Mouse (Mus musculus) MEL (cell line): ENCODE measurements around the gene Fbxw11. TPM values are rescaled to one million over a fixed set of nuclear protein-coding genes. Genes with fewer than 3 reads are reported as not detected.

Experiments
- DNase-seq: peaks from one replicate; pipeline ENCODE4 v3.0.0; 2011; ENCODE audit warnings: low read depth, low spot score
- H3K27ac ChIP-seq: 2 replicates; pipeline ENCODE4 v1.5.1; 2012; ENCODE audit warnings: low read depth, mild to moderate bottlenecking, control low read depth, low read length, moderate library complexity; ENCODE audit not compliant: control insufficient read depth
- H3K27me3 ChIP-seq, 2 experiments: fragments of 150-350 bp in 1 of 2; sonication (generic) in 1 of 2; 2 replicates each; pipeline ENCODE4 v1.6.1; 2012; ENCODE audit warnings: low read length in 2 of 2, mild to moderate bottlenecking in 2 of 2, improper control_type of control experiment in 1 of 2, moderate library complexity in 1 of 2; ENCODE audit not compliant: insufficient read depth in 2 of 2, control insufficient read depth in 1 of 2
- H3K36me3 ChIP-seq, 2 experiments: 2 replicates each; pipeline ENCODE4 v1.6.1; 2012 to 2014; ENCODE audit warnings: low read length in 2 of 2, improper control_type of control experiment in 1 of 2, inconsistent platforms in 1 of 2, mild to moderate bottlenecking in 1 of 2; ENCODE audit not compliant: insufficient read depth in 2 of 2, control insufficient read depth in 1 of 2
- H3K4me1 ChIP-seq, 2 experiments: fragments of 150-350 bp in 1 of 2; sonication (generic) in 1 of 2; 2 replicates each; pipeline ENCODE4 v1.6.1; 2012; ENCODE audit warnings: low read length in 2 of 2, improper control_type of control experiment in 1 of 2, mild to moderate bottlenecking in 1 of 2; ENCODE audit not compliant: insufficient read depth in 2 of 2, control insufficient read depth in 1 of 2
- H3K4me3 ChIP-seq, 2 experiments: fragments of 150-350 bp in 1 of 2; sonication (generic) in 1 of 2; 2 replicates each; pipeline ENCODE4 v1.5.1; 2012; ENCODE audit warnings: low read depth in 2 of 2, low read length in 2 of 2, mild to moderate bottlenecking in 2 of 2, moderate library complexity in 2 of 2, control low read depth in 1 of 2, improper control_type of control experiment in 1 of 2; ENCODE audit not compliant: control insufficient read depth in 1 of 2, insufficient read depth in 1 of 2
- H3K79me2 ChIP-seq: 2 replicates; pipeline ENCODE4 v1.6.1; 2012; ENCODE audit warnings: mild to moderate bottlenecking, low read length, moderate library complexity; ENCODE audit not compliant: control insufficient read depth, poor library complexity, insufficient read depth
- H3K9ac ChIP-seq: 2 replicates; pipeline ENCODE4 v1.6.1; 2012; ENCODE audit warnings: low read depth, mild to moderate bottlenecking, control low read depth, low read length, moderate library complexity; ENCODE audit not compliant: control insufficient read depth, poor library complexity, severe bottlenecking
- H3K9me3 ChIP-seq: fragments of 150-350 bp; sonication (generic); replicated peaks from 2 replicates; pipeline ENCODE4 v1.6.1; 2012; ENCODE audit warnings: mild to moderate bottlenecking, low read length, improper control_type of control experiment, moderate library complexity; ENCODE audit not compliant: insufficient read depth
- CHD2 ChIP-seq: IDR thresholded peaks from 2 replicates; pipeline ENCODE4 v1.6.1; 2011; ENCODE audit warnings: low read length, improper control_type of control experiment
- CTCF ChIP-seq, 3 experiments: IDR thresholded peaks in 2 of 3; conservative IDR thresholded peaks in 1 of 3; 2 replicates each; pipeline ENCODE4 v1.5.1; 2011 to 2012; ENCODE audit warnings: low read length in 3 of 3, low read depth in 2 of 3, mild to moderate bottlenecking in 2 of 3, improper control_type of control experiment in 1 of 3, inconsistent platforms in 1 of 3, mixed read lengths in 1 of 3, moderate library complexity in 1 of 3; ENCODE audit not compliant: control insufficient read depth in 1 of 3, insufficient read depth in 1 of 3, poor library complexity in 1 of 3, severe bottlenecking in 1 of 3
- E2F4 ChIP-seq: IDR thresholded peaks from 2 replicates; pipeline ENCODE4 v1.6.1; 2011; ENCODE audit warnings: low read depth, low read length, improper control_type of control experiment, borderline replicate concordance
- ELF1 ChIP-seq: IDR thresholded peaks from 2 replicates; pipeline ENCODE4 v1.6.1; 2014; ENCODE audit warnings: low read depth, mild to moderate bottlenecking, inconsistent platforms, low read length, improper control_type of control experiment, moderate library complexity
- EP300 ChIP-seq, 2 experiments: IDR thresholded peaks; 2 replicates each; pipeline ENCODE4 v1.6.1; 2011; ENCODE audit warnings: improper control_type of control experiment in 2 of 2, low read length in 2 of 2, low read depth in 1 of 2, mild to moderate bottlenecking in 1 of 2
- HCFC1 ChIP-seq: IDR thresholded peaks from 2 replicates; pipeline ENCODE4 v1.6.1; 2012; ENCODE audit warnings: low read depth, mild to moderate bottlenecking, inconsistent platforms, low read length, improper control_type of control experiment, moderate library complexity
- KAT2A ChIP-seq: conservative IDR thresholded peaks from 2 replicates; pipeline ENCODE4 v1.6.1; 2012; ENCODE audit warnings: low read depth, low read length, improper control_type of control experiment, inconsistent platforms
- MYB ChIP-seq: IDR thresholded peaks from 2 replicates; pipeline ENCODE4 v1.6.1; 2011; ENCODE audit warnings: mild to moderate bottlenecking, low read depth, low read length, improper control_type of control experiment
- MYC ChIP-seq: IDR thresholded peaks from 2 replicates; pipeline ENCODE4 v1.6.1; 2011; ENCODE audit warnings: low read depth, mild to moderate bottlenecking, low read length, improper control_type of control experiment, moderate library complexity
- RAD21 ChIP-seq: IDR thresholded peaks from 2 replicates; pipeline ENCODE4 v1.6.1; 2011; ENCODE audit warnings: mild to moderate bottlenecking, low read depth, low read length, improper control_type of control experiment
- RCOR1 ChIP-seq: IDR thresholded peaks from 2 replicates; pipeline ENCODE4 v1.6.1; 2012; ENCODE audit warnings: low read depth, mild to moderate bottlenecking, inconsistent platforms, low read length, improper control_type of control experiment
- SIN3A ChIP-seq: IDR thresholded peaks from 2 replicates; pipeline ENCODE4 v1.6.1; 2012; ENCODE audit warnings: low read length, improper control_type of control experiment, inconsistent platforms
- TAL1 ChIP-seq: IDR thresholded peaks from 2 replicates; pipeline ENCODE4 v1.6.1; 2012; ENCODE audit warnings: mild to moderate bottlenecking, inconsistent platforms, low read length, moderate library complexity, mixed read lengths
- TCF12 ChIP-seq: IDR thresholded peaks from 2 replicates; pipeline ENCODE4 v1.6.1; 2014; ENCODE audit warnings: low read depth, mild to moderate bottlenecking, inconsistent platforms, low read length, improper control_type of control experiment, moderate library complexity
- ZC3H11A ChIP-seq: IDR thresholded peaks from 2 replicates; pipeline ENCODE4 v1.6.1; 2012; ENCODE audit warnings: low read depth, mild to moderate bottlenecking, inconsistent platforms, low read length, improper control_type of control experiment
- ZKSCAN1 ChIP-seq: IDR thresholded peaks from 2 replicates; pipeline ENCODE4 v1.6.1; 2012; ENCODE audit warnings: low read depth, mild to moderate bottlenecking, inconsistent platforms, low read length, improper control_type of control experiment, moderate library complexity
- ZNF384 ChIP-seq: IDR thresholded peaks from 2 replicates; pipeline ENCODE4 v1.6.1; 2012; ENCODE audit warnings: low read depth, mild to moderate bottlenecking, inconsistent platforms, low read length, improper control_type of control experiment
- polyA plus RNA-seq, 2 experiments: library from polyadenylated mRNA; stranded (reverse) in 1 of 2; unstranded in 1 of 2; fragments of >175 nt in 1 of 2; fragments of >200 nt in 1 of 2; gene quantifications; 2 replicates each; pipeline versions ENCODE4 v1.2.1 to v1.2.4; 2012; ENCODE audit warnings: low replicate concordance in 2 of 2, low read depth in 1 of 2; ENCODE audit not compliant: insufficient read length in 2 of 2, insufficient read depth in 1 of 2, missing spikeins in 1 of 2
- total RNA-seq: library from RNA; depleted of rRNA; stranded (reverse); fragments of 300-350 nt; gene quantifications from 2 replicates; pipeline ENCODE4 v1.2.3, GENCODE M21; 2012

Gene Fbxw11
- total and polyA plus RNA-seq, 3 experiments: 35.4 to 98.5 (median 53.5) TPM

- Histone ChIP-seq H3K4me3 (no peak overlapping the region), H3K36me3 (no peaks in the 10 kb centered on the region), H3K79me2 (no peaks in the 10 kb centered on the region), H3K9ac (no peak overlapping the region), H3K27me3 (no peaks in the 10 kb centered on the region; a peak in 1 of 4 replicates), H3K4me1 (no peaks in the 10 kb centered on the region), H3K9me3 (no peaks in the 10 kb centered on the region), H3K27ac (no peak overlapping the region)
- TF ChIP-seq CTCF (IDR thresholded peaks at IDR 0.05 in 2 of 3, conservative IDR thresholded peaks at IDR 0.05 in 1 of 3; ENCODE audit: control insufficient read depth in 1 of 3, insufficient read depth in 1 of 3, low read depth in 2 of 3, low read length in 3 of 3, poor library complexity in 1 of 3, severe bottlenecking in 1 of 3) (no peak), ZC3H11A (no peak), ZNF384 (no peak), ELF1 (no peak), RAD21 (no peak), CHD2 (no peak)
- no peak for DNase-seq
Measured at GRCm38 (mm10) chr11:32782724-32783123, 140.2 kb downstream of the Fbxw11 start.

- Histone ChIP-seq H3K36me3 (no peaks in the 10 kb centered on the region), H3K79me2 (no peaks in the 10 kb centered on the region), H3K4me3 (no peak overlapping the region), H3K27ac (no peak overlapping the region), H3K9ac (no peak overlapping the region), H3K4me1 (no peaks in the 10 kb centered on the region), H3K9me3 (no peaks in the 10 kb centered on the region), H3K27me3 (no peaks in the 10 kb centered on the region; a peak in 1 of 4 replicates)
- no peak for DNase-seq
- no peak for TF ChIP-seq MYC
- no peak for TF ChIP-seq ZKSCAN1
Measured at GRCm38 (mm10) chr11:32785591-32786147, 143.1 kb downstream of the Fbxw11 start.

DNA sequence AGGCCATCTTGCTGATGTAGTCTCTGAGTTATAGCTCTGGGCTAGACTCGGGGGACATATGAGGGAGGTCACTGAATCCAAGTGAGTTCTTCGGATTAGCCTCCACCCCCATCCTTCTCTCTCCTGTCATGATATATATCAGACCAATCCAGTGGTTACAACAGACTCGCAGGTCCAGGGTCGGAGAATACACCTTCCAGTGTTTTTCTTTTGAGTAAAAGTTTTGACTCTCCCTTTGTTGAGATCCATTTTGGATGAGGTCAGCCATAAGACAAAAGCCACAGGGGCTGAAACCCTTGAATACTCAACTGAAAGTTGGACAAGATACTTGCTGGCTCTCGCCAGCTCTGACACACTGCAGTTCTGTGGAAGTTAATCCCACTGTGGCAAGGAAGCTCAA, 143.7 kb downstream of the Fbxw11 start:
- Histone ChIP-seq H3K9me3 (no peaks in the 10 kb centered on the region), H3K9ac (no peak overlapping the region), H3K36me3 (no peaks in the 10 kb centered on the region), H3K79me2 (no peaks in the 10 kb centered on the region), H3K4me1 (no peaks in the 10 kb centered on the region), H3K27me3 (no peaks in the 10 kb centered on the region; a peak in 1 of 4 replicates), H3K4me3 (no peak overlapping the region)
- no peak for DNase-seq
- TF ChIP-seq ZNF384 (no peak), RCOR1 (no peak), RAD21 (no peak), MYB (no peak), SIN3A (no peak), KAT2A (no peak), HCFC1 (no peak), TAL1 (no peak), TCF12 (no peak), ELF1 (no peak), EP300 (IDR thresholded peaks at IDR 0.05; ENCODE audit: low read depth in 1 of 2, low read length in 2 of 2) (no peak), E2F4 (no peak), CHD2 (no peak)
- TF ChIP-seq, all 39 proteins: peak for 0
- H3K27ac ChIP-seq: no peak overlapping the region
